In genomic region chr12:89302011-89302410, GRCm38 (mm10) we compare ENCODE assay signal across 9 mouse cellular contexts.
DNase-seq lines count a peak whose midpoint lies in the region; ATAC-seq and TF ChIP-seq lines count a peak whose summit lies in the region.
"Had no signal": no experiment of that assay in that cellular context is flagged by ENCODE, and none has a peak within 500 bp of the region (broad histone marks: within the 10 kb centered on the region; RNA-seq: fewer than 3 reads in every experiment).

No protein-coding gene starts in this region.

- TF ChIP-seq CTCF in G1E (IDR thresholded peaks at IDR 0.05; ENCODE audit: low read depth, low read length) = peak; percentile 95

- no peaks in the 10 kb centered on the region for H3K9me3 ChIP-seq in G1E (replicated peaks)
- H3K9me3 ChIP-seq: limb, embryonic 12.5 days had no signal

- H3K4me1 ChIP-seq in G1E (ENCODE audit: insufficient read depth, low read depth, low read length) = no peaks in the 10 kb centered on the region
- H3K4me1 ChIP-seq: limb, embryonic 12.5 days had no signal

- H3K27me3 ChIP-seq in G1E (ENCODE audit: insufficient read depth, low read length) = no peaks in the 10 kb centered on the region
- H3K27me3 ChIP-seq: limb, embryonic 12.5 days had no signal

- intact Hi-C loops in gastrocnemius, postnatal 36 days (cut with DNase I) = no loop called here

- ATAC-seq in G1E (ENCODE audit: extremely low read depth, insufficient number of reproducible peaks, low FRiP score, poor library complexity, severe bottlenecking) = peak; percentile 46; the same call in 1 of the 2 replicates
- ATAC-seq in inflammation-experienced regulatory T-cells, adult 6 months = no peak

- H3K4me3 ChIP-seq in G1E (ENCODE audit: low read depth, low read length) = no peak overlapping the region
- H3K4me3 ChIP-seq: limb, embryonic 12.5 days had no signal

- H3K36me3 ChIP-seq in G1E (replicated peaks) = no peaks in the 10 kb centered on the region
- H3K36me3 ChIP-seq: limb, embryonic 12.5 days had no signal

- DNase-seq in G1E (ENCODE audit: low spot score) = peak; percentile 6
- DNase-seq in adrenal gland, adult 2 months = peak; percentile 61
- DNase-seq in embryo, embryonic 10.5 days (ENCODE audit: low spot score) = peak; percentile 92
- peak; percentile 36 to 61 for DNase-seq in gastrocnemius, postnatal 36 days
- peak; percentile 71 for DNase-seq in layer of hippocampus, adult 9-10 months (ENCODE audit: low spot score)
- peak; percentile 79 for DNase-seq in lung, postnatal 10 days
- peak; percentile 65 for DNase-seq in right cerebral cortex, postnatal 14 days

Comparison
In these comparisons a context has a peak if more than half of its experiments do, and no peak if none do; other contexts are left out.
1. DNase-seq: peak in every context shown above with its lines; median percentile 92 in embryo, embryonic 10.5 days; 79 in lung, postnatal 10 days; 71 in layer of hippocampus, adult 9-10 months; 65 in right cerebral cortex, postnatal 14 days; 61 in adrenal gland, adult 2 months; 48 in gastrocnemius, postnatal 36 days; 6 in G1E.